Mouse (Mus musculus) megakaryocyte-erythroid progenitor cell, adult 5-6 weeks (primary cell): ENCODE measurements around the gene Atat1. TPM values are rescaled to one million over a fixed set of nuclear protein-coding genes. Genes with fewer than 3 reads are reported as not detected.

Source experiments
- ATAC-seq: replicated peaks from 2 replicates; pipeline ENCODE4 v1.8.0; 2016; ENCODE audit warnings: mild to moderate bottlenecking, inconsistent platforms; ENCODE audit not compliant: severe bottlenecking, poor library complexity, low FRiP score, low TSS enrichment
- total RNA-seq, 2 experiments: library from RNA; stranded (forward) in 1 of 2; stranded (reverse) in 1 of 2; fragments of 200-1000, 215-1000 nt in 1 of 2; fragments of >200 nt in 1 of 2; fragmentation: Nextera tagmentation in 1 of 2; gene quantifications; 2 replicates each; pipeline ENCODE4 v1.2.3; 2014 to 2017

The Atat1 gene
- total RNA-seq, 2 experiments from 2014 or later, result 3.0 to 31.9 TPM

- ATAC-seq, result no peak
These were observed 27.0 kb downstream of the Atat1 start for GRCm38 (mm10) chr17:35882924-35883323.

- peak; percentile 94 for ATAC-seq
These were observed 30.4 kb downstream of the Atat1 start, which contains the start of gene Dhx16 for GRCm38 (mm10) chr17:35879245-35880057. Dhx16 (plus strand) TSS chr17:35879819.

- ATAC-seq, result no peak
These were observed 35.2 kb downstream of the Atat1 start for GRCm38 (mm10) chr17:35874721-35875120.

- ATAC-seq, result peak; percentile 80
These were observed 35.9 kb downstream of the Atat1 start for GRCm38 (mm10) chr17:35873774-35874519.

GRCm38 (mm10) chr17:35870884-35871696, 38.8 kb downstream of the Atat1 start:
- no peak for ATAC-seq

GRCm38 (mm10) chr17:35870151-35870883, 39.6 kb downstream of the Atat1 start:
- ATAC-seq, result no peak

GRCm38 (mm10) chr17:35869346-35870067, 40.4 kb downstream of the Atat1 start:
- ATAC-seq, result no peak

- no peak for ATAC-seq
These were observed 40.9 kb downstream of the Atat1 start for GRCm38 (mm10) chr17:35868961-35869345.

GRCm38 (mm10) chr17:35868165-35868820, 41.6 kb downstream of the Atat1 start:
- ATAC-seq, result no peak

GRCm38 (mm10) chr17:35866911-35867890, 42.7 kb downstream of the Atat1 start:
- ATAC-seq, result no peak

- no peak for ATAC-seq
These were observed 43.5 kb downstream of the Atat1 start for GRCm38 (mm10) chr17:35866281-35866831.

- no peak for ATAC-seq
These were observed 44.2 kb downstream of the Atat1 start, which contains the start of gene Ppp1r18 for GRCm38 (mm10) chr17:35865481-35866280. Ppp1r18 (plus strand) TSS chr17:35865593.

- no peak for ATAC-seq
These were observed 45.0 kb downstream of the Atat1 start for GRCm38 (mm10) chr17:35864832-35865353.

- ATAC-seq, result peak; percentile 91
These were observed 48.5 kb downstream of the Atat1 start, which contains the start of gene Nrm for GRCm38 (mm10) chr17:35861198-35861857. Nrm (plus strand) TSS chr17:35861318.

- ATAC-seq, result peak; percentile 15; the same call in 1 of the 2 replicates
These were observed 49.1 kb downstream of the Atat1 start for GRCm38 (mm10) chr17:35860831-35861197.
